Mouse (Mus musculus): Measurements from ENCODE around the gene Resp18. TPM values are rescaled to one million over a fixed set of nuclear protein-coding genes. Genes with fewer than 3 reads are reported as not detected.

Resp18 gene
- polyA plus RNA-seq, 1 experiment from 2014 or later: 7.2 TPM

DNA sequence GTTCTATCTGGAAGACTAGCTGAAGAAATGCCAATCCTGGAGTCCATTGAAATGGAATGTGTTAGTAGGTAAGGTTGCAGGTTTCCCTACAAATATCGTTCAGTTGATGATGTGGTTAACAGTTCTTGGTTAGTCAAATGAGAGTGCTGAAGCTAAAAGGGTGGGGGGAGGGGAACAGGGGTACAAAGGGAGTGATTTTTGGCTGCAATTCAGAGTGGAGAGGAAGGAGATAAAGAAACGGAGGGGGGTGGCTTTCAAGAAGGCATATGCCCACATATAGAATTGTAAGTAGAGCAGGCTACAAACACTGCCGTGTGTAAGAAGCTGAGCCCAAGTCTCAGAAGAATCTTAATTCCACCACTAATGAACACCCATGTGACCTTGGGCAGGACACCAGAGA is 52.7 kb downstream of the Resp18 start:
- Histone ChIP-seq H3K4me1 (no peaks in the 10 kb centered on the region), H3K27ac (replicated peaks) (no peak overlapping the region), H3K27me3 (ENCODE audit: low read depth, poor library complexity, severe bottlenecking) (peaks cover 30% of the 10 kb centered on the region), H3K4me3 (no peak overlapping the region), H3K36me3 (no peaks in the 10 kb centered on the region), H3K9me3 (replicated peaks) (no peaks in the 10 kb centered on the region)
- DNase-seq (ENCODE audit: low spot score): no peak
- WGBS: 71% methylated on average over 3 of the region's 3 CpGs

DNA sequence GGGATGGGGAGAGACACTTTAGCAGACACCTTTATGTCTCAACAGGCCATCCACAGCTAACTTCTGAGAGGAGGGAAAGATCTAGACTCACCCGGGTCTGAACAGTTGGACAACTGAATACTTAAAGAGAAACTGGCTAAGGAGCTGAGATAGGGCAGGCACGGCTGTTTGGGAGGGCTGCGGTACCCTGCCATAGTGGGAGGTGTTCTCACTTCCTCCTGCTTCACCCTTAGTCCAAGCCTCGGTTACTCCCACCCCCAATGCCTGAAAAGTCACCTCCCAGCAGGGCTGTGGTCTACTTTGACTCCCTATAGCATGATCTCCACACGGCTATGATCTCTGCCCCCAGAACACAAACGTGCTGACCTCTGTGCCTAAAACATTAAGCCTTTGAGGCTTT is 54.7 kb downstream of the Resp18 start:
- peaks cover 15% of the 10 kb centered on the region for H3K4me1 ChIP-seq
- H3K4me3 ChIP-seq: no peak overlapping the region
- peaks cover 45% of the 10 kb centered on the region for H3K27me3 ChIP-seq (ENCODE audit: low read depth, poor library complexity, severe bottlenecking)
- 75% methylated on average over 6 of the region's 6 CpGs for WGBS
- no peak overlapping the region for H3K27ac ChIP-seq (replicated peaks)
- no peaks in the 10 kb centered on the region for H3K9me3 ChIP-seq (replicated peaks)
- H3K36me3 ChIP-seq: no peaks in the 10 kb centered on the region
- no peak for DNase-seq (ENCODE audit: low spot score)

DNA sequence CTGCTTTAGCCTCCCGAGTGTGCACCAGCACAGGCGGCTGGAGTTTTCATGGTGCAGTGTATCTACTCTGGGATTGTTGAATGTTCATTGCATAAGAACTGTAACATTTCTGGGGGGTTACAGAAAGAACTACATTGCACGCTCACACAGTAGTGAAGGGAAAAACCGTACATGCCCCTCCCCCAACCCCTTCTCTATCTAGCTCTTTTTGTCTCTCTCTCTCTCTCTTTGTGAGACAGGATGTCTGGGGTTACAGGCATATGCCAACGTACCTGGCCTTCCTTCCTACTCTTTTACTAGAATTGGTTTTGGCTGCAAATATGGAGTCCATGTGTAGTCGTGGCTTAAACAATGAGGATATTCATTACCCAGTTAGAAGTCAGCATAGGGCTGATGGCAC is 55.3 kb downstream of the Resp18 start:
- no peaks in the 10 kb centered on the region for H3K36me3 ChIP-seq
- peaks cover 52% of the 10 kb centered on the region for H3K27me3 ChIP-seq (ENCODE audit: low read depth, poor library complexity, severe bottlenecking)
- WGBS: 85% methylated on average over 6 of the region's 6 CpGs
- no peak for DNase-seq (ENCODE audit: low spot score)
- H3K9me3 ChIP-seq (replicated peaks): no peaks in the 10 kb centered on the region
- no peak overlapping the region for H3K4me3 ChIP-seq
- no peak overlapping the region for H3K27ac ChIP-seq (replicated peaks)
- H3K4me1 ChIP-seq: peaks cover 21% of the 10 kb centered on the region

Other genes starting within 250 kb of the Resp18 start
- gene Nhej1, start 153.2 kb downstream of the Resp18 start, polyA plus RNA-seq (2016; fragmentation: Nextera tagmentation; extraction: Ambion mirVana): 15.2 and 16.0 TPM in 2 replicates
- 0.11 TPM in 1 of 2 replicates, not detected in the other for gene Slc23a3, start 144.5 kb downstream of the Resp18 start, polyA plus RNA-seq (2016; fragmentation: Nextera tagmentation; extraction: Ambion mirVana)
- 51.7 and 60.4 TPM in 2 replicates for gene Cnppd1, start 135.7 kb downstream of the Resp18 start, polyA plus RNA-seq (2016; fragmentation: Nextera tagmentation; extraction: Ambion mirVana)
- gene Retreg2, start 135.6 kb downstream of the Resp18 start, polyA plus RNA-seq (2016; fragmentation: Nextera tagmentation; extraction: Ambion mirVana): 44.1 and 55.4 TPM in 2 replicates
- gene Zfand2b, start 109.8 kb downstream of the Resp18 start, polyA plus RNA-seq (2016; fragmentation: Nextera tagmentation; extraction: Ambion mirVana): 30.6 and 34.1 TPM in 2 replicates
- gene Abcb6, start 98.0 kb downstream of the Resp18 start, polyA plus RNA-seq (2016; fragmentation: Nextera tagmentation; extraction: Ambion mirVana): 42.5 and 50.6 TPM in 2 replicates
- 22.9 and 24.1 TPM in 2 replicates for gene Ankzf1, start 86.3 kb downstream of the Resp18 start, polyA plus RNA-seq (2016; fragmentation: Nextera tagmentation; extraction: Ambion mirVana)
- gene Atg9a, start 86.2 kb downstream of the Resp18 start, polyA plus RNA-seq (2016; fragmentation: Nextera tagmentation; extraction: Ambion mirVana): 18.8 and 25.4 TPM in 2 replicates
- 14.8 and 16.0 TPM in 2 replicates for gene Glb1l, start 67.6 kb downstream of the Resp18 start, polyA plus RNA-seq (2016; fragmentation: Nextera tagmentation; extraction: Ambion mirVana)
- 142 and 154 TPM in 2 replicates for gene Stk16, start 67.6 kb downstream of the Resp18 start, polyA plus RNA-seq (2016; fragmentation: Nextera tagmentation; extraction: Ambion mirVana)
- 9.0 and 10.0 TPM in 2 replicates for gene Tuba4a, start 58.5 kb downstream of the Resp18 start, polyA plus RNA-seq (2016; fragmentation: Nextera tagmentation; extraction: Ambion mirVana)
- gene A630095N17Rik, start 46.3 kb downstream of the Resp18 start, polyA plus RNA-seq (2016; fragmentation: Nextera tagmentation; extraction: Ambion mirVana): not detected in 2 replicates
- gene Dnajb2, start 42.0 kb downstream of the Resp18 start, polyA plus RNA-seq (2016; fragmentation: Nextera tagmentation; extraction: Ambion mirVana): 27.5 and 27.9 TPM in 2 replicates
- gene Ptprn, start 13.9 kb downstream of the Resp18 start, polyA plus RNA-seq (2016; fragmentation: Nextera tagmentation; extraction: Ambion mirVana): 3.6 and 6.1 TPM in 2 replicates
- 157 and 176 TPM in 2 replicates for gene Dnpep, start 39.6 kb upstream of the Resp18 start, polyA plus RNA-seq (2016; fragmentation: Nextera tagmentation; extraction: Ambion mirVana)
- 1.1 and 2.8 TPM in 2 replicates for gene Des, start 81.9 kb upstream of the Resp18 start, polyA plus RNA-seq (2016; fragmentation: Nextera tagmentation; extraction: Ambion mirVana)
- 23.6 and 26.9 TPM in 2 replicates for gene Speg, start 96.9 kb upstream of the Resp18 start, polyA plus RNA-seq (2016; fragmentation: Nextera tagmentation; extraction: Ambion mirVana)
- gene Gmppa, start 157.5 kb upstream of the Resp18 start, polyA plus RNA-seq (2016; fragmentation: Nextera tagmentation; extraction: Ambion mirVana): 70.2 and 73.1 TPM in 2 replicates
- 6.1 and 17.7 TPM in 2 replicates for gene Asic4, start 172.0 kb upstream of the Resp18 start, polyA plus RNA-seq (2016; fragmentation: Nextera tagmentation; extraction: Ambion mirVana)
- 24.4 and 25.2 TPM in 2 replicates for gene Chpf, start 200.9 kb upstream of the Resp18 start, polyA plus RNA-seq (2016; fragmentation: Nextera tagmentation; extraction: Ambion mirVana)
- 9.9 and 17.4 TPM in 2 replicates for gene Tmem198, start 201.1 kb upstream of the Resp18 start, polyA plus RNA-seq (2016; fragmentation: Nextera tagmentation; extraction: Ambion mirVana)
- 35.2 and 35.7 TPM in 2 replicates for gene Obsl1, start 228.0 kb upstream of the Resp18 start, polyA plus RNA-seq (2016; fragmentation: Nextera tagmentation; extraction: Ambion mirVana)
- 1.7 and 2.7 TPM in 2 replicates for gene Inha, start 228.7 kb upstream of the Resp18 start, polyA plus RNA-seq (2016; fragmentation: Nextera tagmentation; extraction: Ambion mirVana)
- 31.7 and 33.0 TPM in 2 replicates for gene Stk11ip, start 243.1 kb upstream of the Resp18 start, polyA plus RNA-seq (2016; fragmentation: Nextera tagmentation; extraction: Ambion mirVana)